Mouse (Mus musculus) cerebellum, adult 2 months (tissue): ENCODE data around the gene Art4. TPM values are rescaled to one million over a fixed set of nuclear protein-coding genes. Genes with fewer than 3 reads are reported as not detected.

Experiments
- DNase-seq, 2 experiments: peaks; one replicate each; pipeline ENCODE4 v3.0.0; 2021
- H3K27ac ChIP-seq: fragments of 200-500 bp; 2 replicates; pipeline ENCODE4 v1.5.1; 2012; ENCODE audit warnings: low read length, control low read depth, inconsistent platforms; ENCODE audit not compliant: insufficient read depth
- H3K27me3 ChIP-seq: fragments of 200-500 bp; 2 replicates; pipeline ENCODE4 v1.6.1; 2012; ENCODE audit warnings: inconsistent platforms, mild to moderate bottlenecking, low read length, moderate library complexity; ENCODE audit not compliant: control insufficient read depth, insufficient read depth
- H3K4me1 ChIP-seq: fragments of 200-500 bp; 2 replicates; pipeline ENCODE4 v1.6.1; 2011; ENCODE audit warnings: low read length; ENCODE audit not compliant: control insufficient read depth, insufficient read depth
- H3K4me3 ChIP-seq: fragments of 200-500 bp; replicated peaks from 2 replicates; pipeline ENCODE3; 2011; ENCODE audit warnings: mild to moderate bottlenecking, low read depth, low read length, control low read depth; ENCODE audit not compliant: insufficient read depth
- CTCF ChIP-seq: fragments of 200-500 bp; IDR thresholded peaks from 2 replicates; pipeline ENCODE4 v1.5.1; 2011; ENCODE audit warnings: low read depth, mild to moderate bottlenecking, control low read depth, low read length, moderate library complexity, borderline replicate concordance; ENCODE audit not compliant: insufficient read depth
- POLR2A ChIP-seq: fragments of 200-500 bp; IDR thresholded peaks from 2 replicates; pipeline ENCODE4 v1.6.1; 2011; ENCODE audit warnings: low read length, control low read depth, borderline replicate concordance; ENCODE audit not compliant: insufficient read depth
- WGBS: fragments of 180-500 bp; shearing (Covaris S2); methylation state at CpG from one replicate; pipeline ENCODE4 v1.1.7; 2018; 5-methylcytosine and 5-hydroxymethylcytosine counted together
- polyA plus RNA-seq: library from polyadenylated mRNA; depleted of rRNA; stranded (reverse); fragments of >200 nt; gene quantifications from 2 replicates; pipeline ENCODE4 v1.2.3, GENCODE M21; 2012; rRNA removed

Gene Art4
- polyA plus RNA-seq, 1 experiment = 0.29 TPM

- TF ChIP-seq CTCF (no peak), POLR2A (no peak)
- Histone ChIP-seq H3K4me3 (no peak overlapping the region), H3K27me3 (no peaks in the 10 kb centered on the region), H3K27ac (no peak overlapping the region), H3K4me1 (no peaks in the 10 kb centered on the region)
- no peak for DNase-seq
- WGBS = 95% methylated on average over 8 of the region's 8 CpGs
Observed at GRCm38 (mm10) chr6:136800710-136801109, 56.8 kb downstream of the Art4 start.

Other genes starting within 250 kb of the Art4 start
- 0.11 and 0.15 TPM in 2 replicates for gene Plbd1, start 195.8 kb downstream of the Art4 start, polyA plus RNA-seq
- 0.10 TPM in 2 replicates for gene Gucy2c, start 76.0 kb downstream of the Art4 start, polyA plus RNA-seq
- gene Hist4h4, start 53.3 kb downstream of the Art4 start, polyA plus RNA-seq = 0.62 and 1.0 TPM in 2 replicates
- 74.1 and 88.9 TPM in 2 replicates for gene H2afj, start 49.5 kb downstream of the Art4 start, polyA plus RNA-seq
- 0.38 and 0.74 TPM in 2 replicates for gene BC049715, start 30.1 kb downstream of the Art4 start, polyA plus RNA-seq
- 57.0 and 68.4 TPM in 2 replicates for gene Wbp11, start 29.5 kb downstream of the Art4 start, polyA plus RNA-seq
- 7.8 and 8.8 TPM in 2 replicates for gene Smco3, start 22.3 kb downstream of the Art4 start, polyA plus RNA-seq
- 93.7 and 131 TPM in 2 replicates for gene Mgp, start 18.1 kb upstream of the Art4 start, polyA plus RNA-seq
- 0.22 and 0.31 TPM in 2 replicates for gene Erp27, start 64.4 kb upstream of the Art4 start, polyA plus RNA-seq
- 0.11 and 0.38 TPM in 2 replicates for gene Pde6h, start 66.1 kb upstream of the Art4 start, polyA plus RNA-seq
- gene Arhgdib, start 84.2 kb upstream of the Art4 start, polyA plus RNA-seq = 10.1 and 10.5 TPM in 2 replicates